8 mouse cellular contexts compared by ENCODE assay signal in the genomic region with DNA sequence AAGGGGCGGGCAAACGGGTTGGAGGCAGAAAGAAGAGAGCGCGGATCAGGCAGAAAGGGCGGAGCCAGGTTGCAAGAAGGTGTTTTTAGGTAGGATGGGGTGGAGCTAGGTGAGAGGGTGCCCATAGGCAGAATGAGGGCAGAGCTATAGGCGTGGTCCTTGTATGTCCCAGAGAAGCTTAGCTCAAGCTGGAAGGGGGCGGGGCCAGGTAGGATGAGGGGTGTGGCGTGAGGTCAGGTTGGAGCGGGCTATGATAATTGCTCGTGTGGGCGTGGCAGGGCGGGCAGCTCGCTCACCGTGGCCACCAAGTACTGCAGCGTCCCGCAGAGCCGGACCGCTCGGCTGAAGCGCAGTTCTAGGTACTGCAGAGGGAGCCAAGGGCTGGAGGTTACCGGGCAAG. TPM values are rescaled to one million over a fixed set of nuclear protein-coding genes. Genes with fewer than 3 reads are reported as not detected.
DNase-seq lines count a peak whose midpoint lies in the region; ATAC-seq and TF ChIP-seq lines count a peak whose summit lies in the region.

No protein-coding gene starts in this region.

- no peak for TF ChIP-seq POLR2A in small intestine, adult 2 months (IDR thresholded peaks at IDR 0.05; ENCODE audit: low read depth, low read length)

- H3K27me3 ChIP-seq in heart, embryonic 11.5 days (ENCODE audit: control insufficient read depth, insufficient read depth, low read length) = peaks cover 59% of the 10 kb centered on the region
- peaks cover 14% of the 10 kb centered on the region for H3K27me3 ChIP-seq in small intestine, adult 2 months (ENCODE audit: control insufficient read depth, insufficient read depth, low read length)

- H3K4me1 ChIP-seq in heart, embryonic 11.5 days (ENCODE audit: control insufficient read depth, insufficient read depth, low read length) = peaks cover 16% of the 10 kb centered on the region
- peaks cover 19% of the 10 kb centered on the region for H3K4me1 ChIP-seq in small intestine, adult 2 months (ENCODE audit: control insufficient read depth, insufficient read depth, insufficient read length, low read length)

- no peak for ATAC-seq in heart, embryonic 11.5 days (replicated peaks; ENCODE audit: insufficient number of reproducible peaks, low FRiP score, low TSS enrichment)

- no peak for DNase-seq in heart, adult 11 months
- DNase-seq in induced T-regulatory cell, adult 2 months (ENCODE audit: low read depth) = peak; percentile 78
- DNase-seq in liver = peak; percentile 79
- DNase-seq in spleen, postnatal 4 days (ENCODE audit: low spot score in 2 of 2) = no peak
- DNase-seq in adrenal gland, postnatal 36 days = no peak
- no peak for DNase-seq in adrenal gland, postnatal 4 days (ENCODE audit: low spot score in 2 of 2)

- no peak for TF ChIP-seq CTCF in small intestine, adult 2 months (IDR thresholded peaks at IDR 0.05; ENCODE audit: extremely low read depth, insufficient read length, insufficient replicate concordance, low read depth, low read length)

- 7% methylated on average over 21 of the region's 21 CpGs for WGBS in heart, embryonic 11.5 days (ENCODE audit: insufficient replicate concordance)
- WGBS in small intestine, adult 2 months = 6% methylated on average over 21 of the region's 21 CpGs

- H3K9ac ChIP-seq in heart, embryonic 11.5 days (ENCODE audit: low read depth, low read length) = no peak overlapping the region

- H3K4me2 ChIP-seq in heart, embryonic 11.5 days = peak overlapping the region; percentile 52; the same call in 1 of the 2 replicates

- peaks cover 18% of the 10 kb centered on the region for H3K36me3 ChIP-seq in heart, embryonic 11.5 days (ENCODE audit: control insufficient read depth, insufficient read depth, low read length)
- H3K36me3 ChIP-seq in small intestine, adult 2 months (ENCODE audit: control insufficient read depth, insufficient read depth, low read length) = peaks cover 17% of the 10 kb centered on the region

- H3K27ac ChIP-seq in heart, embryonic 11.5 days (ENCODE audit: low read depth, low read length) = no peak overlapping the region
- no peak overlapping the region for H3K27ac ChIP-seq in small intestine, adult 2 months (ENCODE audit: insufficient read depth, low read depth, low read length)

- H3K4me3 ChIP-seq in heart, embryonic 11.5 days (ENCODE audit: low read depth, low read length) = no peak overlapping the region
- peak overlapping the region; percentile 44 for H3K4me3 ChIP-seq in small intestine, adult 2 months (ENCODE audit: low read depth, low read length)

- H3K9me3 ChIP-seq in heart, embryonic 11.5 days (replicated peaks; ENCODE audit: control insufficient read depth, low read length) = no peaks in the 10 kb centered on the region

RNA-seq across cellular contexts. Expression of gene Slc5a5, which starts 1.2 kb away (rescaled TPM):
- 0.06 TPM in 1 of 2 replicates, not detected in the other for polyA plus RNA-seq in heart, embryonic 11.5 days (2014; fragmentation: Nextera tagmentation; extraction: Ambion mirVana)
- polyA plus RNA-seq in small intestine, adult 2 months (2012; rRNA removed) = 0.41 and 24.2 TPM in 2 replicates
- not detected for total RNA-seq in adrenal gland, postnatal 36 days (2021)
- total RNA-seq in adrenal gland, postnatal 4 days (2021) = under 1 TPM; 0.14 to 0.17 TPM

RNA-seq across cellular contexts. Expression of gene Rpl18a, which starts 5.9 kb away (rescaled TPM):
- 2,782 and 3,146 TPM in 2 replicates for polyA plus RNA-seq in heart, embryonic 11.5 days (2014; fragmentation: Nextera tagmentation; extraction: Ambion mirVana)
- polyA plus RNA-seq in small intestine, adult 2 months (2012; rRNA removed) = 2,725 and 5,728 TPM in 2 replicates
- total RNA-seq in adrenal gland, postnatal 36 days (2021) = 1,000 to 10,000 TPM; 1,312 to 1,373 TPM
- 1,000 to 10,000 TPM; 1,999 to 2,049 TPM for total RNA-seq in adrenal gland, postnatal 4 days (2021)

RNA-seq across cellular contexts. Expression of gene Map1s, which starts 14.4 kb away (rescaled TPM):
- 26.0 and 31.1 TPM in 2 replicates for polyA plus RNA-seq in heart, embryonic 11.5 days (2014; fragmentation: Nextera tagmentation; extraction: Ambion mirVana)
- polyA plus RNA-seq in small intestine, adult 2 months (2012; rRNA removed) = 21.9 and 32.9 TPM in 2 replicates
- total RNA-seq in adrenal gland, postnatal 36 days (2021) = 10 to 100 TPM; 25.6 to 42.0 TPM
- total RNA-seq in adrenal gland, postnatal 4 days (2021) = 10 to 100 TPM; 45.4 to 48.9 TPM

RNA-seq across cellular contexts. Expression of gene Ccdc124, which starts 17.6 kb away (rescaled TPM):
- polyA plus RNA-seq in heart, embryonic 11.5 days (2014; fragmentation: Nextera tagmentation; extraction: Ambion mirVana) = 102 and 109 TPM in 2 replicates
- polyA plus RNA-seq in small intestine, adult 2 months (2012; rRNA removed) = 35.9 and 64.7 TPM in 2 replicates
- total RNA-seq in adrenal gland, postnatal 36 days (2021) = 10 to 100 TPM; 54.7 to 57.2 TPM
- 10 to 100 TPM; 36.8 to 38.6 TPM for total RNA-seq in adrenal gland, postnatal 4 days (2021)

RNA-seq across cellular contexts. Expression of gene Kcnn1, which starts 28.3 kb away (rescaled TPM):
- 0.55 and 1.1 TPM in 2 replicates for polyA plus RNA-seq in heart, embryonic 11.5 days (2014; fragmentation: Nextera tagmentation; extraction: Ambion mirVana)
- 0.90 and 2.9 TPM in 2 replicates for polyA plus RNA-seq in small intestine, adult 2 months (2012; rRNA removed)
- 1 to 10 TPM; 2.3 to 4.0 TPM for total RNA-seq in adrenal gland, postnatal 36 days (2021)
- 1 to 10 TPM; 1.4 to 2.1 TPM for total RNA-seq in adrenal gland, postnatal 4 days (2021)

Comparison
In these comparisons a context has a peak if more than half of its experiments do, and no peak if none do; other contexts are left out.
1. DNase-seq: peak in induced T-regulatory cell, adult 2 months (single experiment) and liver (single experiment); none in heart, adult 11 months (single experiment), spleen, postnatal 4 days (0 of 2), adrenal gland, postnatal 36 days (0 of 2) and adrenal gland, postnatal 4 days (0 of 2).